ENCODE assay signal across 24 mouse cellular contexts in the genomic region with DNA sequence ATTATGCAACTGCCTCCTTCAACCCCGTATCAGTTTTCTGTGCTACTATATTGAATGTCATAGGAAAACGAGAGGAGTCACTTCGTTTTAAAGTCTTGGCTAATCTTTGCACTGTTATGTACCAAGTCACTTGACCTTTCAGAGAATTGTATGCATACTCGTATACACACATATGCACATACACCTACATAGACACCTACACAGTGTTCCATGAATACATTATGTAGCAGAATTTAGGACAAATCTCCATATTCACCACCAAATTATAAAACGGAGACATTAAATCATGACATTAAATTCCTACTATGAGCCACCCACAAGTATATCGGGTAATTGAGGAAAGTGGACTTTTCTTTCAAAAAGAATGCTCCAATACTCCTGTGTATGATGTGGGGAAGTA.
"Had no signal": no experiment of that assay in that cellular context is flagged by ENCODE, and none has a peak within 500 bp of the region (broad histone marks: within the 10 kb centered on the region; RNA-seq: fewer than 3 reads in every experiment).

No protein-coding gene starts in this region.

- ATAC-seq: hindbrain, embryonic 16.5 days; inflammation-experienced regulatory T-cells, adult 6 months; intestine, embryonic 15.5 days; intestine, postnatal 0 days; liver, embryonic 12.5 days had no signal

- H3K27ac ChIP-seq: gastrocnemius, adult 2 months; heart, embryonic 10.5 days; hindbrain, embryonic 10.5 days; hindbrain, embryonic 12.5 days; hindbrain, embryonic 14.5 days; intestine, embryonic 15.5 days; limb, embryonic 13.5 days; limb, embryonic 15.5 days; liver, embryonic 12.5 days; liver, embryonic 14.5 days had no signal

- H3K4me3 ChIP-seq: gastrocnemius, adult 2 months; heart, embryonic 10.5 days; heart, embryonic 12.5 days; hindbrain, embryonic 10.5 days; hindbrain, embryonic 12.5 days; intestine, embryonic 15.5 days; limb, embryonic 13.5 days; limb, embryonic 15.5 days; liver, embryonic 12.5 days had no signal

- DNase-seq: gastrocnemius, adult 2 months; gastrocnemius, postnatal 10 days; gastrocnemius, postnatal 25 days; heart, adult 18-20 months; heart, postnatal 10 days; heart, postnatal 4 days; kidney, adult 18-20 months; kidney, adult 8-10 months; kidney, postnatal 14 days; kidney, postnatal 36 days; left cerebral cortex, postnatal 4 days had no signal
